Mouse (Mus musculus) lung, postnatal 14 days (tissue): ENCODE measurements around the gene Zfp771.

Experiments
- DNase-seq: peaks from one replicate; pipeline ENCODE4 v3.0.0; 2021

The Zfp771 gene

DNA sequence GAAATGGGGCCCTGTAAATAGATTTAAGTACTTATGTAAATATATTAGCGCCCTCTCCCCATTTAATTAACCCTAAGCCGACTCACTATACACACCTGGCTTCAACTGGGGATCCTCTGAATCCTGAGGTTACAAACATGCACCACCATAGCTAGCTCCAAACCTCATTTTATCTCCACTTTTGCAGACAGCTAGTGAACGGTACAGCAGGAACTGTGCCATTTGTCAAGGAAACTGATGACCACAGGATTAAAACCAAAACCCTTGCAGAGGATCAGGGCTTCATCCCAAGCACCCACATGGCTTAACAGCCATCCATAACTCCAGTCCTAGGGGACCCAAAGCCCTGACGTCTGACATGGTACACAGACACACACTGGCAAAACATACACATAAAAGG lies 10.9 kb downstream of the Zfp771 start:
- DNase-seq, result no peak

DNA sequence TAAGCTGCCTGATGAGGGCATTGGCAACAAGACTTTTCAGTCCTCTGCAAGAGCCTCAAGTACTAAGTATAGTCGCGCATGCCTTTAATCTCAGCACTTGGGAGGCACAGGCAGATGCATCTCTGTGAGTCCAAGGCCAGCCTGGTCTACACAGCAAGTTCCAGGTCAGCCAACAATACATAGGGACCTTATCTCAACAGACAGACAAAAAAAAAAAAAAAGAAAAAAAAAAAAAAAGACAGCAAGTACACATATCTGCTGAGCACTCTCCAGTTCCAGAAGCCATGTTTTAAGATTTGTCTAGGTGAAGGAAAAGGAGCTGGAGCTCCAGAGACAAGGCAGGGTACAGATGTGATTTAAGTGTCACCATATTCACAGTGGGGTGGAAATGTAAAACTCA lies 11.9 kb downstream of the Zfp771 start:
- no peak for DNase-seq

DNA sequence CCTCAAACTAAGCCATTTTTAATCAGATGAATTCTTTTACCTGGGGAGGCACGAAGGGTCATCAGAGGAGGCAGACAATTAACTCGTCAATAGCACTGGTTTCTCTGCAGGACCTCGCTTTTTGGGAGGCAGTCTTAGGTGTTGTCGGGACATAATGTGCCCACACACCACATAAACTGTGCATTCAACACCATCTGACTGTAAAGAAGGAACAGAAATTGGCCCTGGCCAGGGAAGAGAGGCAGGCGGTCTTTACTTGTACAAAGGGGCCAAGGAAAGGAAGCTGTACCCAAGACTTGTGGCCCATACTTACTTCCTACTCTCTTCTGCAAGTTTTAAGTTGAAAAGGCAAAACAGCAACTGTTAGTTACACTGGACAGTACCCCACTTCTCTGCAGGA lies 12.4 kb downstream of the Zfp771 start:
- no peak for DNase-seq

DNA sequence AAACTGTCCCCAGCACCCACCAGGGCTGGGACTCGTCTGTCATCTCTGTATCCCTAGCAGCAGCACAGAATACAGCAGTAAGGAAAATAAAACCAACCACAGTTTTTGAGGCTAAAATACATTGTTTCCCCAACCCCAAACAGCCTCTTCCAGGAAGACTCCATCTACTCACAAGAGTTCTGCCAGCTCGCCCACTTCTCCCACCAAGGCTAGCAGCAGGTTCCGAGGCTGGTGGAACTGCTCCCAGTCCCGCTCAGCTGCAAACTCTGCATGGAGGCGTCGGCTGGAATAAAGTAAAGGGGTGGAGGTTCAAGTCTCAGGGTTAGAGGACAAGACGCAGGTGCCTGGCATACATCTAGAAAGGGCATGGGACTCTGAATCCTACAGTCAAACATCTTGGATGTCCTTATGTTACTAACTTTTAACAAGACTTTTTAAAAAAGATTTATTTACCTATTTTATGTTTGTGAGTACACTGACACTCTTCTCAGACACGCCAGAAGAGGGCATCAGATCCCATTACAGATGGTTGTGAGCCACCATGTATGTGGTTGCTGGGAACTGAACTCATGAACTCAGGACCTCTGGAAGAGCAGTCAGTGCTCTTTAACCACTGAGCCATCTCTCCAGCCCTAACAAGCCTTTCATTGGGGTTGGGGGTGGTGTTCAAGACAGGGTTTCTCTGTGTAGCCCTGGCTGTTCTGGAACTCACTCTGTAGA lies 15.3 kb downstream of the Zfp771 start:
- DNase-seq, result no peak

DNA sequence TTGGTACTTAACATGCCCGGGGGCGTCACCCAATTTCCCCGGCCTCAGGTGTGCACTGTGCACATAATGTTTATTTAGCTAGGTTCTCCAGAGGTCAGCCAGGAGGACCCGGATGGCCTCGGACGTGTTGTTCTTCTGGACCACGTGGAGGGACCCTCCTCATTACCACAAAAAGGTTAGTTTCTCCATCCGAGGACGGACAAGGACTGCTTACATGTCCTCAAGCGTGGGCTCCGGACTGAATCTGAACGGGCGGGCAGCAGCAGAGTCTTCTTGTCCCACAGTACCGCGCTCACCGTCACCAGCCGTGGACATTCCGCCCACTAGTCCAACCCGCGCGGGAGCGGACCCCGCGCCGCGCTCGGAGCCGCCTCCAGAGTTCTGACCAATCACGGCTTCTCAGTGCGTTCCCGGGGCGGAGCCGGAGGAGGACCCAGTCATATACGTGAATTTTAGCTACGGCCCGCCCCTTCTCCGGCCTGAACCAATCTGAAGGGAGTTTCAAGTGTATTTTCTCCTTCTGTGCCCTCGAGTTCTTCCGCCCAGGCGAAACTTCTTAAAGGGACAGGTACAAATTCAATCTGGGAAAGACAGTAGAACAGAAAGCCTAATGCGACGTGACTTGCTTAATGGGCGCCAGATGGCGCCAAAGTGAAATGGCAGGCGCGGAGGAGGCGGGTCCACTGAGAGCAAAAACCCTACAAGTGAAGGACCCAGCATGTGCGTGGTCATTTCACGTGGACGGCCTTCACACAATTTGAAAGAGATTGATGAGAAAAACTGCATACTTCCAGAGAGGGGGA lies 16.4 kb downstream of the Zfp771 start, which contains the start of gene Dctpp1:
TSS of gene Dctpp1 (minus strand) at position 401 of the 803 bp plus-strand sequence.
- peak; percentile 95 for DNase-seq

DNA sequence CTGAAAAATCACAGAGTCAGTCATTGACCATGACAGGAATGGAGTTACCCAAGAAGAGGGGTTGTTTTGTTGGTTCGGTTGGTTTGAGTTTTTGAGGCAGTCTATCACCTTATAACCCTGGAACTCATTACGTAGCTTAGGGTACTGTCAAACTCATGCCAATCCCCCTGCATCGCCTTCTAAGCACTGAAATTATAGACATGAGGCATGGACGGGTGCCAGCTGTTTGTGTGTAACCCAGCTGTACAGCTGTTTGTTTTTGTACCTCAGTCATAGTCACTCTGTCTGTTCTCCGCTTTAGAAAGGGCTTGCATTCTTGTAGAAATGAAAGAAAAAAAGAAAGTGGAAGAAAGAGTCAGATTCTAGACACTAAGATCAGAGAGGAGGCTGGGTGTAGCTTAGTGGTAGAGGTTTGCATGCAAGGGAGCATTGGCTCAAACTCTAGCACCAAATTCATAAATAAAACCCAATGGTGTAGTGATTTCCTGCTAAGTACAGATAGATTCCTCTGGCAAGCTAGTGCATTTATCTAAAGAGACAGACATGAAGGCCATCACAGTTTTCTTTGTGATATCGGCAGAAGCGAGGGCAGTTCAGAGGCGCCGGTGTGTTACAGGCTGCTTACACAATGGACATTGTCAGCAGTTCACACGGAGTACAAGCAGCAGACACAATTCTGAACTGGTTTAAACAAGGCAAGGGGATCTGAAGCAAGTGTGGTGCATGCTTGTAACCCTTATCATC lies 18.3 kb downstream of the Zfp771 start:
- peak; percentile 36 for DNase-seq

DNA sequence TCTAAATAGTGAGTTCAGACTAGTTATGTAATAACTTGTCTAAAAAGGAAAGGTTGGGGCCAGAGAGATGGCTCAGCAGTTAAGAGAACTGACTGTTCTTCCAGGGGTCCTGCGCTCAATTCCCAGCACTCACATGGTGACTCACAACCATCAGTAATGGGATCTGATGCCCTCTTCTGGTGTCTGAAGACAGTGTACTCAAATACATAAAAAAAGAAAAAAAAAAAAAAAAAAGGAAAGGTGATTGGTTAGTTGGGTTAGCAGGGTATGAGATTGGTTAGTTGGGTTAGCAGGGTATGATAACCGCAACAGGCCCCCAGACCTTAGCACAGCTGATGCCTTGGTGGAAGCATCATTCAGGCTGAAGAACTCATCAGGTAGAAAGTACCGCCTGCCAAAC lies 19.5 kb downstream of the Zfp771 start:
- DNase-seq, result no peak

DNA sequence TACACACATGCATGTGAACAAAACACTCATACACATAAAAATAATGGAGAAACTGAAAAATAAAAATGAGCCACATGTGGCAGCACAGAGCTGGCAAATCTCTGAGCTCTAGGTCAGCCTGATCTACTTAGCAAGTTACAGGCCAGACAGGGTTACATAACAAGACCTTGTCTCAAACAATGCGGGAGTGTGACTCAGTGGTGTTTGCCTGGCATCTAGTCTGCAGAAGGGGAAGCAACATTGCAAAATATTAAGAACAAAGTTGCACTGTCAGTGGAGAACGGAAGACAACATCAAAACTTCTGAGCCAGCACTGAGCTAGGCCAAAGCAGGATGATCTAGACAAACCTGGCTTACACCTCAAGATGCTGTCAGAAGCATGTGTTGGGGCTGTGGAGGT lies 26.2 kb downstream of the Zfp771 start:
- no peak for DNase-seq

DNA sequence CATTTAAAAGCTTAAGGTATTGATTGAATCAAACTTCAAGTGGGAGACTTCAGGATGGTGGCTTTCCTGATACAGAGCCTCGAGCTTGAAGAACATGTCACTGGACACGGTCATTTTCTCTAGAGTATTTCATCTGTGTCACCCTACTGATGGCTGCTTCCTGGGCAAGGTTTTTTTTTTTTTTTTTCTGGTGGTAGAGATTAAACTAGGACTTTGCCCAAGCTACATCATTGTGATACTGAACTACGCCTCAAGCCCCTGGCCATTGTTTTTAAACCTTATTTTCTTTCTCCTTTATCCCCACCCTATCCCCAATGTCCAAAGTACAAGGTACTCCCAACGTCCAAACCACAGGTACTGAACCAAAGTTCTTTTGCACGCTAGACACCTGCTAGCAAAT lies 26.6 kb downstream of the Zfp771 start:
- DNase-seq, result no peak

DNA sequence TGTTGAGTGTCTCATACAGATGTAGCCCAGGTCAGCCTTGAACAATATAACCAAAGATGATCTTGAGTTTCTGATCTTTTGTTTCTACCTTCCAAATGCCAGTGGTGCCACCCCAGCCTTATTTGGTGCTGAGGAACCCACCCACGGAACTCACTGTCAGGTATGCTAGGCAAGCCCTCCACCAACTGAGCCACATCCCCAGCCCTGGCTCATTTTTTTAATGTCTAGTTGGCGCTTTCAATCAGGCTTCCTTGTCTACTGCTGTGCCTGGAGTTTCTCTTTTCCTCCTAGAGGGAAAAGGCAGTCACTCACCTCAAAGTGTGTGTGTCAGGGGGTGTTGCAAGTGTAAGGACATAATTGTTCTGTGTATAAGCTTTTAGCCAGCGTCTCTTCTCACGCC lies 27.0 kb downstream of the Zfp771 start:
- DNase-seq, result no peak

DNA sequence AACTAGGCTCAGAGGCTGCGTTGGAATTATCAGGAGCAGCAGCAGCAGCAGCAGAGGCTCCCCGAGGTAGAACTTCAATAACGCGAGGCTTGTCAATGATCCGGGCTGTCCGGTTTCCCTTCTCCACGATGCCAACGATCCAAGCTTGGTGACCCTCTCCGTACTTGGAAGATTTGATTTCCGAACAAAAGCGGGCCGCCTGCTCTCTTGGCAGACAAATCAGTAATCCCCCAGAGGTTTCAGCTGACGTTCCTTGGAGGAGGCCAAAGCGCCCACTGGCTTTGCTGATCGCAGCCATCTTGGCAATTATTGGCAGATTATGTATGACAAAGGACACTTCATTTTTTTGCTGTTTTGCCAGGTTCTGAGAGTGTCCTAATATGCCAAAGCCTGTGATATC lies 28.5 kb downstream of the Zfp771 start:
- DNase-seq, result no peak

DNA sequence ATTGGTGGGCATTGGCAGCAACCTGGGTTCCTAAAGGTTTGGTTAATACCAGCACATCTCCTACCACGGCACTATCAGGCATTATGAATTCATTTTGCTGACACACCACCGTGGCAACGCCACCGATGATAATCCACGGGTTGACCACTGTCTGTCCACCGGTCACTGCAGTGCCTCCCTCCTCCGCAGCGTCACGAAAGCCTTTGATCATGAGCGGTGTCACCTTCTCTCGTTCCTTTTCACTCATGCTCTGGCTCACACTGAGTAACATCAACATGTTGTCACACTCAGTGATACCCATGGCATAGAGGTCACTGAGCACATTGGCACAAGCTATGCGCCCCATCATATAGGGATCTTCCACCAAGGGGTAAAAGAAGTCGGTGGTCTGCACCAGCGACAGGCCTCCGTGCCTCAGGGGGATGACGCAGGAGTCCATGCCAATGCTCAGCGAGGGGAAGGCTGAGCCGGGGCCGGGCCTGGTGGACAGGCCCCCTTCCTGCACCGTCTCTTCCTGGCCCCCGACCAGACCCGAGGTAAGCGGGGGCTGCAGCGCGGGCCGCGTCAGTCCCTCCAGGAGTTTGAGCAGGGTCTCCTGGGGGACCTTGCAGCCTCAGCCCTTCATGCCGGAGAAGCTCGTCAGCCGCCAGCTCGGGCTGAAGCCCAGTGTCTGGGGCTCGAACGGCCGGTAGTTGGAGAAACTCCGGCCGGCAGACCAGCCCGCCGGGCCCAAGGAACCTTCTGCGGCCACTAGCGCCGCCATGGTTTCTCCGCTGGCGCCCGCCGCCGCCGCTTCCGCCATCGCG lies 29.2 kb downstream of the Zfp771 start:
- peak; percentile 39 for DNase-seq

DNA sequence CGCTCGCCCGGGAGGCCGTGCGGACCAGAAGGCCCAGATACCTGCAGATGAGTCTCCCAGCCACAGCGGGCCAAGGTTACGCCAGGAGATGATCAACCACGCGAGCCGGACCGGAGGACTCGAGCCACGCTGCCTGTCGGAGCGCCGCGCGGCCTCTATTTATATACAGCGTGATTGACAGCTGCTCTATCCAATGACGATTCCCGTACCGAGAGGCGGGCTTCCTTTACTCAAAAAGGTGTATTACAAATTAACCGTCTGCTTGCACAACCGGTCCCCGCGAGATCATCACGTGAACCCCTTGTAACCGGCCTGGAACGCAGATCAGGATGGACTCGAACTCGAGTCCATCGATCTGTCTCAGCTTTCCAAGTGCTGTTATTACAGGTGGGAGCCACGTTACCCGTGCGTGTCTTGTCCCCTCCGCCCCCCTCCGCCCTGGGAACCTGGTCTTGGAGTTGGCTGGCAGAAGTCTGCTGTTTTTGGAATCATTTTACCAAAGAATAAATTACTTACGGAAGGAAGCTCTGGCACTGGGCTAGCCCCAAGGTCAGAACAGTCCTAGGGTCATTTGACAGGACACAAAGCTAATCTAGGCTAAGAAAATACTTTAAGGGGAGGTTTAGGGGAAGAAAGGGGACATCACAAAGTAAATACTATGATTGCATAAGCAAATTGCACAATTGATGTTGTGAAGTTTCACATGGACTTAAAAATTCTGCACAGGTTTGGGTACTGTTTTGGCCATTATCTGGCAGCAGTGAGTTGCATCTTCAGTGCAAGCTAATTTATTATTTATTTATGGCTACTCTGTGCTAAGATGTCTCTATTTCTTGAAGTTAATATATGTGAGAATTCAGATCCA lies 30.1 kb downstream of the Zfp771 start, which contains the start of gene Sephs2:
TSS of gene Sephs2 (minus strand) at position 131 of the 865 bp plus-strand sequence.
- peak; percentile 98 for DNase-seq

DNA sequence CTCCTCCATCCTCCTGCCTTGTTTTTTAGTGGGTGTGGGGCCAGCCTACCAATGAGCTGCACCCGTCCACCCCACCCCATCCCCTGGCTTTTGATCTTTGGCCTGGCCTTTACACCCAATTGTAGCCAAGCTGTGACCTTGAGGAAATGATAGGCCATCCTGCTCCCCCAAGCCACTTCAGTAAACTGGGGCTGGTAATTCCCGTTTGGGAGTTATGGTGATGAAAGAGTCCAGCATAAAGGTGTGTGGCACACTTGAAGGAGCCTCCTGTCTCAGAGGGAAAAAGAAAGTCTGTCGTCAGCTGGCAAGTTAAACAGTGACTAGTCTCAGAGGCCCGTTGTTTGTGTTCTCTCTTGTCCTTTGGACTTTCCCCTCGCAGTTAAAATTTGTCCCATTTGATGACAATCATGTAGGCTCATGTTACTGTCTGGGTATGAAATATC lies 32.5 kb downstream of the Zfp771 start:
- DNase-seq, result no peak

DNA sequence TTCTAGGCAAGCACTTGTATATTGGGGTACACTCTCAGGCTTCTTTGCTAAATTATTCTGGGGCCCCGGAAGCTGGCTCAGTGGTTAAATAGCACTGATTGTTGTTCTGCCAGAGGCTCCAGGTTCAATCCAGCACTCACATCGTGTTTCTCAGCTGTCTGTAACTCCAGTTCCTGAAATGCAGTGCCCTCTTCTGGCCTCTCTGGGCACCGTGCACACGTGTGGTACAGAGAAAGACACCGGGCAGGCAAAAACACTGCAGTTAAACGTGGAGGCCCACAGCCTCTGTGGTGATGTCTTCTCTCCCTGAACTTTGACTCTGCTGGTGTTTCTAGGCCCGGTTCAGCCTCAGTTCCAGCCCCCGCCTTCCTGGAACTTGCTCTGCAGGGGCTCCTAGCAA lies 34.2 kb downstream of the Zfp771 start:
- peak; percentile 62 for DNase-seq

DNA sequence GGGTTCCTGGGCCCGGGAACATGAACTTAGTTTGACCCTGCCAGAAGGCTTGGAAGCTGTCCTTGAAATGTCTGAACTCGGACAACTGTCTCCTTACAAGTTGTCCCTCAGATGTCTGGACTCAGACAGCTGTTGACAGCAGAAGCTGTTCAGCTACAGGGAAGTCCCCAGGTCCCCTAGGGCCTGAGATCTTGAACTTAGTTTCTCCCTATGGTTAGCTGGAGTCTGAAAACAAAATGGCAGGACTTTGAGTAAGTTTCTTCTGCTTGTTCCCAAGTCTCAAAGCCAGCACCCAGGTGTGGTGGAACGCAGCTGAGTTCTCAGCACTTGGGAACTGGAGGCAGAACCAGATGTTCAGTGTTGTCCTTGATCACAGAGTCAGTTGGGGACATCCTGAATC lies 36.0 kb downstream of the Zfp771 start:
- no peak for DNase-seq

DNA sequence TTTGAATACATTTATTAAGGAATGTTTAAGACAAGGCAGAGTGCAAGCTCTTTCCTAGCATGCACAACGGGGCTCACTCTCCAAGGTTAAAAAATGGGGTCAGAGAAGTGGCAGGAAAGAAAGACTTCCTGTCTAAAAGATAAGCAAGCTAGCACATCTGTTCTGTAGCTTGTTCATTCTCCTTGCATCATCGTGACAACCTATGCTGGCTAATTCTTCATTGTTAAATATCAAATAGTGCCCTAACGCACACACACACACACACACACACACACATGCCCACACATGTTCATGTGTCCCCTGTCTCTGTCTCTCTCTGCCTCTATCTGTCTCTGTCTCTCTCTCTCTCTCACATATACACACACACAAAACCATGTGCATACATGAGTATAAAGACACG lies 37.0 kb downstream of the Zfp771 start:
- DNase-seq, result no peak

DNA sequence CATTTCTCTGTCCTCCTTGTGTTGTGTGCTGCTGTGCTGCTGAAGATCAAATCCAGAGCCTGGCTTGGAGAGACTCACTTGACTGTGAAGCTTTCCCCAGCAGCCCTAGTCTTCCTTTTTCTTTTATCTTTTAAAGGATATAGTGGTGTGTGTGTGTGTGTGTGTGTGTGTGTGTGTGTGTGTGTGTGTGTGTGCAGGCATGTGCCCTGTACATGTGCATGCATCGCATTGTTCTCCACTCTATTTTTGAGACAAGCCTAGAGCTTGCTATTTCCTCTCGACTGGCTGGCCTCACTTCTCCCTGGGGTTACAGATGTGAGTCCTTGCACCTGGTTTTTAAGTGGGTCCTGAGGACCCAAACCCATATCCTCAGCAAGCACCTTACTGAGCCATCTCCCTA lies 38.1 kb downstream of the Zfp771 start:
- no peak for DNase-seq

DNA sequence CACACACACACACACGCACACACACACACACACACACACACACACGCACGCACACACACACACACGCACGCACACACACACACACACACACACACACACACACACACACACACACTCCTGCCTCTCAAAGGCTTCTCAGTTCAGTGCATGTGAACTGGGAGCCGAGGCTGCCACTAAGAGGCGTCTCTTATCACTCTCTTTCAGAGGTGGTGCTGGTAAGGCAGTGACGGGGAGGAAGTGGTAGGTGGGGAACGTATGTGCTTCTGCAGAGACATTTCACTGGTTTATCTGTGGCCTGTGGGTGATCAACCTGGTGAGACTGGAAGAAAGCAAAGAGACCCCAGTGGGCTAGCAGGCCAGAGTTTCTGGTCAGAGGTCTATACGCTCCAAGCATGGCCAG lies 41.1 kb downstream of the Zfp771 start:
- DNase-seq, result no peak

DNA sequence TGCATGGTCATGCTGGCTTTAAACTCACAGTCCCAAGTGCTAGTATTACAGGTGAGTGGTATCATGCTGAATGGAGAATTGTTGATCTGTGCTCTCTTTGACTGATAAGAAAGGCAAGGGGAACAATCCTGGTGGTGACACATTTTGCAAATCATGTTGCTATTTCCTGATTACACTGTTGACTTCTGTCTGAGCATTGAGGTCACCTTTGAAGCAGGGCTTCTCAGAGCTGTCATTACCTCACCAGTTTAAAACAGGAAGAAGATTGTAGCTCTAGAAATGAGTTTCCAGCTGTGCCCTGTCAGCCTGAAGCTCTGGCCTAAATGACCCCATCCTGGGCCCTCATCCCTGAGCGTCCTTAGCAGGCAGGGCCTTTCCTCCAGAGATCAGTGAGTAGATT lies 43.9 kb downstream of the Zfp771 start:
- DNase-seq, result no peak

DNA sequence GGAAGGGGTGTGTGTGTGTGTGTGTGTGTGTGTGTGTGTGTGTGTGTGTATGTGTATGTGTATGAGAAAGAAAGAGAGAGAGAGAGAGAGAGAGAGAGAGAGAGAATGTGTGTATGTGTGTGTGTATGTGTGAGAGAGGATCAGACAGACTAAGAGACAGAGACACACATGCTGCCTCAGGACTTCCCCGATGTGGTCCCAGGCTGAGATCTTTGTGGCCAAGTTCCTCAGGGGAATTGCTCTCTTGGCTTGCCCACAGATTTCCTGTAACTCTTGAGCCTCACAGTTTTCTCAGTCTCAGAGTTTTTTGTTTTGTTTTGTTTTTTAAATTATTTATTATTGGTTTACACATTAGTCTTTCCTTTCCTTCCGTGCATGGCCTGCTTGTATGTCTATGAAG lies 45.2 kb downstream of the Zfp771 start:
- DNase-seq, result no peak

DNA sequence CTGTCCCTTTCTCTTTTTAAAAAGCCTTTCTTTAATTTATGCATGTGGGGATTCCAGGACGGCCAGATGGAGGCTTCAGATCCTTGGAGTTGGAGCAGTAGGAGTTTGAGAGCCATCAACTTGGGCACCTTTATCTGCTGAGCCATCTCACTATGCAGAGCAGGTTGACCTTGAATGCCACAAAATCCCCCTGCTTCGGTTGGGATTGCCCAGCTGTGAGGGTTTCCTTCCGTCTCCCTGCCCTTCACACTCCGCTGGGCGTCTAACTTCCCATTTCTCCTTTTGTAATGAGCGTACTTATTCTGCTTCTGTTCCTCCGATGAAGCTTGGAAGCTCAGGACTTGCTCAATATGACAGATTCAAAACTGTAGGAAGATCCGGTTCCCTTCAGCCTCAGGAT lies 46.1 kb downstream of the Zfp771 start:
- no peak for DNase-seq
